Mouse (Mus musculus): Measurements from ENCODE around the gene Wipf1.

Wipf1 gene

DNA sequence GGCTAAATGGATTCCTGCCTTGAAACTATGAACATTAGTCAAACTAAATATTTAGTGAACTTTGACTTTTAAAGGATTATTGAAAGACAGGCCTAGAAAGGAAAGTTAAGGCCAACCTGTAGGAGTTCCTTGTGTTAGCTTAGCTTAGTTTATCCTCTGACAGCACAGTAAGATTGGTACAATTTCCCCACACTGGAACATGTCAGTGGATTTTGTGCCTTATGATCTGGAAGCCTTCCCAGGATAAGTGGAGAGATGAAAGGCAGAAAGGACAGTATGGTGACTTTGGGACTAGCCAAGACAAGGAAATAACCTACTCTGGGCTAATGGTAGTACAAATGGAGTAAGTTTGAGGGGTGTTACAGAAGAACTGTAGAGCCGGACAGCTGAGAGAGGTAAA, 141.7 kb downstream of the Wipf1 start:
- no peak for DNase-seq (ENCODE audit: low read depth, low spot score)

DNA sequence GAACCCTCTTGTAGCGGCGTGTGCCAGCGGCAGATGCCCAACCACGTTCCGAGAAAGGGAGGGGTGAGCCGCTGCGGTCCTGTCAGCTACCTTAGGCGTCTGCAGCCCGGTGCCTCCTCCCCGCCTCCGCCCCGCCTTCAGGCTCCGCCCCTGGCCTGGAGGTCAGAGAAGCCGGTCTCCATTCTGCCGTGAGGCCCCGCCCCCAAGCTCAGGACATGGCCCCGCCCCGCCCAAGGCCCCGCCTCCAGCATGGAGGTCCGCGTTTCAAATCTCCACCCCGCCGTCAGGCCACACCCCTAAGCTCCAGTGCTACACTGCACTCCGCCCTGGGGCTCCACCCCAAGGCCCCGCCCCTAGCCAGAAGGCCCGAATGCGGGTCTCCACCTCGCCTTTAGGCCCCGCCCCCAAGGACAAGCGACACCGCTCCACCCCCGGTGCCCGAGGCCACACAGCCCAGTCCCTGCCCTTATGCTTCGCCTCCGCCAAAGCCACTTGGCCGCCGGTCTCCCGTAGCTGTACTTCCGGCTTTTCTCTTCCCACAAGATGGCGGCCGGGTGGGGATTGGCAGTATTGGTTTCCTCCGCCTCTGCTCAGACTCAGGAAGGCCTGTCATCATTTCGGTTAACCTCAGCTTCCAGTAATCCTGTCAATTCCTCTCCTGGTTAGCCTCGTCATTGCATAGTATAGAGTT, 143.0 kb downstream of the Wipf1 start, which contains the start of gene Gpr155:
Gene Gpr155 (minus strand): TSS at position 217 of the 691 bp plus-strand sequence.
- peak; percentile 97 for DNase-seq (ENCODE audit: low read depth, low spot score)

DNA sequence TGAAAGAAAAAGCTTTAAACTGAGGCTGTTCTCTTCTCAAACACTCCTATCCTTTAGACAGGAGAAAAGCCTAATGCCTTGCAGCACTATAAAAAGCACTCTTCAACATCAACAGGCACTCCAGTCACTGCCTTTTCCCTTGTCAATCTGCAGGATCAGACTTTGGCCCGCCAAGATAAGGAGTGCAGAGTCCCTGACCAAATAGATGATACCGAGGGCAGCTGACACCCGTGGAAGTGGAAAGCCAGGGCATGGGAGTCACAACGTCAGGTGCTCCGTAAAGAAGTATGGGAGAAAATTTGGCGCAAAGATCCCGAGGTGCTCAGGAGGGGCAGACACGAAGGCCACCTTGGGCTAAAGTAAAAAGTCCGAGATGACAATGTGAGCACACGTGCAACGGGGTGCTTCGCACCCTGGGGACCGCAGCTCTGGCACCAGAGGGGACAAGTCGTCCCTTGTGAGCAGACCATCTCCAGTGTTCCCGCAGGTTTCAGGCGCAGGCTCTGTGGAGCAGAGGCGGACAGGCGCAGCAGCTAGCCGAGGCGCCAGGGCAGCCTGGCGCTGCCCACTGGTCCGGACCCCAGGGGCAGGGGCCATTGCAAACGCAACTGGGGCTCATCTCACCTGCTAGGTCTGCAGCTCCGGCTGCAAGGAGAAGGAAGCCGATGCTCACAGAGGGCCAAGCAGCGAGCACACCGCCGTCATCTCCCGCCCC, 143.7 kb downstream of the Wipf1 start:
- DNase-seq (ENCODE audit: low read depth, low spot score) = no peak

DNA sequence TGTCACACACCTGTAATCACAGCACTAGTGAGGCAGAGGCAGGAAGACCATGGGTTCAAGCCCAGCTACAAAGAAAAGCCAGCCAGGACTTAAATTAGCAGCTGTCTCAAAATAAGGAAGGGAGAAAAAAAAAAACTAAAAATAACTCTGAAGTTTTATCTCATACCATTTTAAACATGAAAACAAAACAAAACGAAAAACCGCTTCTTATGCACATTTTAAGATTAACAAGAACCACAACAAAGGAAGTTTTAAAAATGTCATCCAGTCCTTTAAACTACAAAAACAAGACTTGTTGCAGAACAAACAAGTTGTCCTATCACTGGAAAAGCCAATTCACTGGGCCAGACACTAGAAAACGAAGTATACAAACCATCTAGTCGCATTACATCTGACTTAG, 144.4 kb downstream of the Wipf1 start:
- DNase-seq (ENCODE audit: low read depth, low spot score) = no peak

DNA sequence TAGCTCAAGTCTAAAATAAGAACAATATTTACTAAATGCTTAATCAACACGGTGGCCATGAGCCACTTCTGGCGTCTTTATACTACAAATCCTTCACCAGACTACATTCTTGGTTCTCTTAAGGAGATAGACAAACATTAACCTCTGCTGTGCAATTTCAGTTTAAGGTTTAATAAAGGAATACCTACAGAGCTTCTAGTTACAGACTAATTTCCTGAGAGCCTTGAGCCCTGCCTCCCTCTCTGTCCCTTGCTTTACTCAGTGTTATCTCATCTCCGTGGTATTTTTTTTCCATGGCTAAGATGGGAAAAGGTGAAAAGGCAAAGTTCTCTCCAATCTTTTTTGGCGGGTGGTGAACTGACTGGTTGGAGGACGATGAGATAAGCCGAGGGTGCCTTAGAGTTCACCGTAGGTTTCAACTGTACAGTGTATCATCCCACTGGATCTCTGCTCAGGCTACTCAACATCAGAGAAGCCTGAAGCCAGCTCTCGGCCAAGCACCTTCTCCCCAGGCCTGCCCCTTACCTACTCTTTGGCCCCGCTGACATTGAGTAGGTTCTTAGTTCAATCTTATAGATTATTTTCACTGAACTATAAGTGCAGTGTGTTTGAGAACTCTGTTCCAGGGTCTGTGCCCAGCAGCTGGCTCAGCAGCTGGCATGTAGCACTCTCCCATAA, 149.1 kb downstream of the Wipf1 start:
- DNase-seq (ENCODE audit: low read depth, low spot score) = no peak

DNA sequence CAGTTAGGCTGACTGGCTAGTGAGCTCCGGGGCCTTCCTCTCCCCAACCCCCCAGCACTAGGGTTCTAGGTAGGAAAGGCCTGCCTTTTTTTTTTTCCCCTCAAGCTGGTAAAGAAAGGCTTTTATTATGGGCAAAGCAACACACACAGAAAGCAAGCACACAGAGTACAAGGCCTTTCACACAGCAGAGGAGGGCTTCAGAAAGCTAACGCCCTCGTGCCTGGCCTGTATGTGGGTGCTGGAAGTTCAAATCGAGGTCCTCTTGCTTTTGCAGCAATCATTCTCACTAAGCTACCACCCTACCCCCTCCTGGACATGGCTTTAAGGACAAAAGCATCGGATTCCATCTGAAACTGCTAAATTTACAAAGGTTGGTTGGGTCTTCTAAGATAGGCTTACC, 149.9 kb downstream of the Wipf1 start:
- no peak for DNase-seq (ENCODE audit: low read depth, low spot score)
